Mouse (Mus musculus) spleen, adult 2 months (tissue): ENCODE measurements around the gene Dnpep.

Source experiments
- CTCF ChIP-seq: fragments of 200-500 bp; IDR thresholded peaks from 2 replicates; pipeline ENCODE4 v1.5.1; 2011; ENCODE audit warnings: mild to moderate bottlenecking, inconsistent platforms; ENCODE audit not compliant: insufficient read depth, insufficient read length, insufficient replicate concordance; ENCODE audit errors: extremely low read depth
- POLR2A ChIP-seq: fragments of 200-500 bp; IDR thresholded peaks from 2 replicates; pipeline ENCODE4 v1.6.1; 2011; ENCODE audit warnings: low read depth, low read length, inconsistent platforms

- TF ChIP-seq POLR2A: no peak
- no peak for TF ChIP-seq CTCF
Observed at GRCm38 (mm10) chr1:75360112-75361031, 42.6 kb upstream of the Dnpep start, which contains the start of gene Des.
